Mouse (Mus musculus) heart, embryonic 15.5 days (tissue): ENCODE measurements at regions not wholly inside any gene's neighbourhood (a gene's known extent, or its start where the extent isn't known, plus 50 kb on each side); places are given as distances from the start of the nearest gene placed in this dataset.
"Not testable (repeated sequence)": the region's sequence is repeated elsewhere in the genome, so short reads cannot be mapped to it uniquely, and the experiment has no call there.

Experiments
- ATAC-seq: fragments of 200-750 bp; cut with Nextera tagmentation; replicated peaks from 2 replicates; pipeline ENCODE4 v1.8.0; 2017; ENCODE audit warnings: low read depth, moderate TSS enrichment; ENCODE audit not compliant: insufficient number of reproducible peaks, insufficient read depth, low FRiP score
- H3K27ac ChIP-seq: fragments of 300-500 bp; sonication (generic); 2 replicates; pipeline ENCODE4 v1.5.1; 2015; ENCODE audit warnings: mild to moderate bottlenecking, inconsistent platforms
- H3K27me3 ChIP-seq: fragments of 300-500 bp; sonication (generic); 2 replicates; pipeline ENCODE4 v1.6.1; 2015; ENCODE audit warnings: inconsistent platforms
- H3K36me3 ChIP-seq: fragments of 300-500 bp; sonication (generic); 2 replicates; pipeline ENCODE4 v1.6.1; 2015; ENCODE audit warnings: mild to moderate bottlenecking, inconsistent platforms
- H3K4me1 ChIP-seq: fragments of 300-500 bp; sonication (generic); replicated peaks from 2 replicates; pipeline ENCODE4 v1.6.1; 2015; ENCODE audit warnings: inconsistent platforms
- H3K4me2 ChIP-seq: fragments of 300-500 bp; sonication (generic); 2 replicates; pipeline ENCODE4 v1.6.1; 2015; ENCODE audit warnings: inconsistent platforms, mild to moderate bottlenecking, moderate library complexity
- H3K4me3 ChIP-seq: fragments of 300-500 bp; sonication (generic); 2 replicates; pipeline ENCODE4 v1.5.1; 2015; ENCODE audit warnings: mild to moderate bottlenecking, inconsistent platforms
- H3K9ac ChIP-seq: fragments of 300-500 bp; sonication (generic); 2 replicates; pipeline ENCODE4 v1.6.1; 2015; ENCODE audit warnings: mild to moderate bottlenecking, inconsistent platforms
- H3K9me3 ChIP-seq: fragments of 300-500 bp; sonication (generic); replicated peaks from 2 replicates; pipeline ENCODE4 v1.6.1; 2016; ENCODE audit warnings: inconsistent platforms
- WGBS: fragments of 180-500 bp; shearing (Covaris S2); methylation state at CpG from one replicate; pipeline ENCODE4 v1.1.7; 2015; ENCODE audit warnings: mixed read lengths; 5-methylcytosine and 5-hydroxymethylcytosine counted together

DNA sequence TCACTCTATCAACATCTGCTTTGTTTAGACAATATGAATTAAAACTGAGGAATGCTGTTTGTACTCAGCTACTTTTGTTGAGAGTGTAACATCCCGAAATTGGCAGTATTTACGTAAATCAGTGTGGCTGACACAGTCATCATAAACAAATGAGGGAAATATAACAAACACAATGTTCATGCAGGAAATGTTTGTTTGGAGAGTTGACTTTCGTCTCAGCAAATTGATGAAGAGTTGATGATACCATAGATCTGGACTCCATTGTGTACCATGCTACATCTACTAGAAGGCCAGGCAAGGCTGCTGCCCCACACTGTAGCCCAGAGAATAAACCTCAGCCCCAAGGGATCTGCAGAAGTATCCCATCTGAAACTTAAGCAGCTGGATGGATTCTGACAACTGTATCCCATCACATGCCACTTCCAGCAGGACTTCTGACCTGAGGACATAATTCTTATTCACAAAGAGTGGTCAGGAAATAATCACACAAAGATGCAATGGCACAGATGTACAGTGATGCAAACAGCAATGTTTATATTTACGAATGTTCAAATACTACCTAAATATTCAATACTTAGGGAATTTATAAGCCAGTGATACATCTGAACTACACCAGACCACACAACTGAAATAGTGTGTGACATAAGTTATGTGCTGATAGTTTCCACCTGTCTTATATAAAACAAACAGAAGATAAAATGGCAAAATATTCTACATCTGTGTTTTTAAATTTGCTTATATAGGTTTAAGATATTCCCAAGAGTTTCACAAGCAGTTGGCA lies 51.3 kb downstream of the Gm21897 start:
- H3K27ac ChIP-seq = no peak overlapping the region
- no peak for ATAC-seq
- H3K4me2 ChIP-seq = no peak overlapping the region
- H3K9me3 ChIP-seq = no peaks in the 10 kb centered on the region
- no peaks in the 10 kb centered on the region for H3K27me3 ChIP-seq
- WGBS = 70% methylated on average over 4 of the region's 4 CpGs
- no peak overlapping the region for H3K4me3 ChIP-seq
- no peaks in the 10 kb centered on the region for H3K36me3 ChIP-seq
- no peaks in the 10 kb centered on the region for H3K4me1 ChIP-seq
- H3K9ac ChIP-seq = no peak overlapping the region

DNA sequence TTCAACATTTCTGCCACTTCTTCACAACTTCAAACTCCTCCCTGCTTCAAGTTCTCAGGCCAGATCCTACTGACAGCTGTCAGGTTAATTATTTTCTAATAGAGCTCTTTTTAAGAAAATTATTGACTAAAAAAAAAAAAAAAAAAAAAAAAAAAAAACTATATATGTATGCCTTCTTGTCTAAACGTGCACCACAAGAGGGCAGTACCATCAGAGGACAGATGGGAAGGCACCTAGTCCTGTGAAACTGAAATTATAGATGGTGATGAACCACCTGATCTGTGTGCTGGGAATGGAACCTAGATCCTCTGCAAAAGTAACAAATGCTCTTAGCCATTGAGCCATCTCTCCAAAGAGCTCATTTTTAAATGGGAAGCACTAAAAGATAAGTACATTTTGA lies 55.6 kb downstream of the Gm21897 start:
- H3K9me3 ChIP-seq = no peaks in the 10 kb centered on the region
- H3K9ac ChIP-seq = no peak overlapping the region
- H3K4me1 ChIP-seq = no peaks in the 10 kb centered on the region
- H3K4me3 ChIP-seq = no peak overlapping the region
- 11% methylated on average over 1 of the region's 1 CpGs for WGBS
- no peak overlapping the region for H3K4me2 ChIP-seq
- no peak for ATAC-seq
- no peaks in the 10 kb centered on the region for H3K36me3 ChIP-seq
- H3K27me3 ChIP-seq = no peaks in the 10 kb centered on the region
- no peak overlapping the region for H3K27ac ChIP-seq

DNA sequence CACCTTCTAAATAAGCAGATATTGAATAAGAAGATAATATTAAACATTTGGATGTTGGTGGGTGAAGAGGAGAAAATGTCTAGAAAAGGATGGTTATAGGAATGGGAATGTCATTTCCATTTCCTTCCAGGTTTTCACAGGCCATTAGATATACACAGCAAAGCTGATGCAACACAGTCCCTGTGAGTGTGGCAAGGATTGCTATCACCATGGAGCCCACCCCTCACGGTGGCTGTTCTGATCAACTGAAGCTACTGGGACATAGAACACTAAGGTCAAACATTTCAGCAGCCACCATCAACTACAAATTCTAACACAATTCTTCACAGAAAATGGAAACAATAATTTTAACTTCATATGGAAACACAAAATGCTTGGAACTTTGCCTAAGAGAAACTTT lies 56.7 kb downstream of the Gm21897 start:
- WGBS = 47% methylated on average over 1 of the region's 1 CpGs
- ATAC-seq = no peak
- H3K4me3 ChIP-seq = no peak overlapping the region
- no peaks in the 10 kb centered on the region for H3K9me3 ChIP-seq
- no peaks in the 10 kb centered on the region for H3K27me3 ChIP-seq
- H3K9ac ChIP-seq = no peak overlapping the region
- no peak overlapping the region for H3K4me2 ChIP-seq
- H3K36me3 ChIP-seq = no peaks in the 10 kb centered on the region
- no peak overlapping the region for H3K27ac ChIP-seq
- H3K4me1 ChIP-seq = no peaks in the 10 kb centered on the region

DNA sequence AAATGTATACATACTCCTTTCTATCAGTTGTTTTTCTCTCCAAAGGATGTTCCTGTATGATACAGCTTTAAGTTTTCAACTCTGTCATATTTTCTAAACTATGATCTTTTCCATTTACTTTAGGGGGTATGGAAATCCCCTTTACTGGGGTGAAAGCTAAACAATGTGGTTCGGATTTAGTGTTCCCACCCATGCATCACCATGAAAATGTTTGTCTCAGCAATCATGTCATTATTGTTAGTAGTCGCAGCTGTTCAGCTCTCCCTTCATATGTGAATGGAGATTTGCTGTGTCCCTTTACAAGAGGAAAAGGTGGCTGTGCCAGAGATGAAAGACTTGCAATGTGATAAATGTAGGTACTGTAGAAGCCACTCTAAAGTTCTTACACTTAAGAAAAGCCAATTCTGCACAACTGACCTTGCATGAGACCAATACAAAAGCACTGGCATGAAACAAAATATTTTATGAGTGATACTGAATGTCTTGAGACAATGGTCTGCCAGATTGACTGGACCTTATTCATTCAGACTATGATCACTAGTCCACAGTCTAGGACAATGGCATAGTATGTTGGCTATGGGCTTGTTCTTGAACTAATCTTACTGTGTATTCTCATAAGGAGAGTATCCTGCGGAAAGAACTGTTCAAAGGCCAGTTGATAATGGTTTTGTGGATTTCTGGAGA lies 68.4 kb downstream of the Gm21897 start:
- Histone ChIP-seq H3K9ac (no peak overlapping the region), H3K4me2 (no peak overlapping the region), H3K4me1 (peaks cover 17% of the 10 kb centered on the region), H3K27me3 (no peaks in the 10 kb centered on the region), H3K36me3 (no peaks in the 10 kb centered on the region), H3K27ac (peak overlapping the region; percentile 56), H3K4me3 (no peak overlapping the region), H3K9me3 (no peaks in the 10 kb centered on the region)
- 37% methylated on average over 3 of the region's 3 CpGs for WGBS
- ATAC-seq = no peak

DNA sequence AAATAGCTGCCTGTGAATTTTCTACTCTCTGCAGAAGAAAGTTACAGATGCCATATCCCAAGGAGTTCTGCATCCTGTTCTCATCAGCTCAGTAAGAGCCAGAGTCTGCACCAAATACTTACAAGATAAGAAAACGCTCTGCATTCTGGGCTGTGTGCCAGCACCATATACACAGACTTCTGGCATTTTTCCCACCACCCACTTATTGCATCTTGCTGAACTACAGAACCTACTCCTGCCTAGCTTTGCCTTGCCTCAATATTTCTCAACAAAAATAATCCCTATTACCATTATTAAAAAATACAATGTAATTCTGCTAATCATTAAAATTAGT lies 69.0 kb downstream of the Gm21897 start:
- no peak overlapping the region for H3K9ac ChIP-seq
- no peaks in the 10 kb centered on the region for H3K36me3 ChIP-seq
- H3K27me3 ChIP-seq = no peaks in the 10 kb centered on the region
- 6% methylated on average over 1 of the region's 1 CpGs for WGBS
- H3K4me1 ChIP-seq = peaks cover 17% of the 10 kb centered on the region
- no peak overlapping the region for H3K4me3 ChIP-seq
- no peak overlapping the region for H3K4me2 ChIP-seq
- peak overlapping the region; percentile 56 for H3K27ac ChIP-seq
- peak; percentile 72 for ATAC-seq
- no peaks in the 10 kb centered on the region for H3K9me3 ChIP-seq

DNA sequence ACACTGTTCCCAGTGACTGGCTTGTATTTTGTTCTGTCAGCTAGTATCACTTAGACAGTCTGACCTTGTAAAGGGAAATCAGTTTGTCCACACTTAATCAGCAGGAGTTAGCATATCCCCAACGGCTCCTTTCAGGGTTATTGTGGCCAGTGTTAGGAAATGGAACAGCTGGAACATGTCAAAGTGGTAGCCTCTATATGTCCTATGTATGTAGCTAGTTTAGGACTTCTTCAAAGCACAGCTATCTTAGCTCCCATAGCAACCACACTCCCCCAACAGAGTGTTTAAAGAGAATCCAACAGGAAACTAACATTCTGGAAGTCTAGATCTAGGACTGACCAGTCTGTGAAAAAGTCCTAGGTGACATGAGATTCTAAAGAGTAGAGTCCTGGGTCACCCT lies 72.6 kb downstream of the Gm21897 start:
- peak; percentile 60; the same call in 1 of the 2 replicates for ATAC-seq
- WGBS = 20% methylated on average over 1 of the region's 1 CpGs
- peaks cover 17% of the 10 kb centered on the region for H3K4me1 ChIP-seq

DNA sequence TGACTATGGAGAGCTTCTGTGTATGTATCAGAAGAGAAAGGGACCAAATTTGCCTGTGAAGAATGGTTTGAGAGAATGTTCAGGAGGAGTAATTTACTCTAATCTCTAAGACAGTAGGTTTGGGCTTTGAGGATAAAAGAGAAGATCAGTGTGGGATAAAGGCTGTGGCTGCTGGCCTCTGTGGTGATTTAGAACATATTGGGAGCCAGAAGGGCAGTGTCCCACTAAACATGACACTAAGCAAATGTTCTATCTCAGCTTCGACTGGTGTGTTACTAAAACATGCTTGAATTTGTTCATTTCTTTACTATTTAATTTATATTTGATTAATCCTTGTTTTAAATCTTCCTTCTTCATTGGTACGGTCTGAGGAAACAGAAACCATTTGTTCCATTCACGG lies 113.1 kb downstream of the Gm21897 start:
- H3K9me3 ChIP-seq = no peaks in the 10 kb centered on the region; the same call in 1 of the 2 replicates
- no peaks in the 10 kb centered on the region for H3K27me3 ChIP-seq
- no peak overlapping the region for H3K4me2 ChIP-seq
- WGBS = 67% methylated on average over 3 of the region's 3 CpGs
- no peaks in the 10 kb centered on the region for H3K4me1 ChIP-seq
- no peak overlapping the region for H3K27ac ChIP-seq
- no peaks in the 10 kb centered on the region for H3K36me3 ChIP-seq
- no peak overlapping the region for H3K4me3 ChIP-seq
- ATAC-seq = no peak
- H3K9ac ChIP-seq = no peak overlapping the region

More for the DNA sequence above, 72.6 kb downstream of the Gm21897 start:
- no peak overlapping the region for H3K9ac ChIP-seq
- no peaks in the 10 kb centered on the region for H3K36me3 ChIP-seq
- H3K9me3 ChIP-seq = no peaks in the 10 kb centered on the region
- no peaks in the 10 kb centered on the region for H3K27me3 ChIP-seq
- H3K4me2 ChIP-seq = no peak overlapping the region
- no peak overlapping the region for H3K27ac ChIP-seq
- H3K4me3 ChIP-seq = no peak overlapping the region

DNA sequence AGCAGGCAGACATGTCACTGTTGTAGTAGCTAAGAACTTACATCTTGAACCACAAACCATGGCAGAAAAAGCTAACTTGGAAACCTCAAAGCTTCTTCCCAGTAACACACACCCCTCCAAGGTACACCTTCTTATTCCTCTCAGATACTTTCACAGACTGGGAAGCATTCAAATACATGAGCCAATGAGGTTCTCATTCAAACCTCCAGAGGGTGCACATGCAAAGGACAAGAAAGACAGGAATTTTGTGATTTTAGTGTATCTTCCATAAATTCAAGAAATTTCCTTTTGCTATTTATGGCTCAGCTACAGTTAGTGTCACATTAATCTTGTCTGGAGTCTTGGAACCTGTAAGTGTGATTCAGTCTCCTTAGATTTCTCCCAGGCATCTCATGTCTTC lies 115.4 kb downstream of the Gm21897 start:
- Histone ChIP-seq H3K9ac (no peak overlapping the region), H3K36me3 (no peaks in the 10 kb centered on the region), H3K27me3 (no peaks in the 10 kb centered on the region), H3K9me3 (no peaks in the 10 kb centered on the region; the same call in 1 of the 2 replicates), H3K4me1 (no peaks in the 10 kb centered on the region), H3K4me3 (no peak overlapping the region), H3K4me2 (no peak overlapping the region), H3K27ac (no peak overlapping the region)
- no peak for ATAC-seq

DNA sequence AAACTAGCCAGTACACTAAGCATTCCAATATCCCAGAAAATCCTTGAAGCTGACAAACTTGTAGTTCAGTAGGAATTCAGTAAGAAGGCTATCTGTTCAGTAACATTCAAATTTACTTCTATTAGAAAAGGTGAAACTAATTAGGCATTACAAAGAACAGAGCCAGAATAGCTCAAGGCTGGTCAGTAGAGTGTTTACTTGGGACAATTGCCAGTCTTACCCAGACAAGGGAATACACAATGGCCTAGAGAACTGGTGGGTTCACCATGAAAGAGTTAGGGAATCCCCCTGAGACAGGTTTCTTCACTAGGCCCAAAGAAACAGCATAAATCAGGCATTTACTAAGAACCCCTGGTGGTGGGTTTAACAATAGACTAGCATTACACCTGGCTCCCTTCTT lies 145.6 kb downstream of the Gm21897 start:
- not testable (repeated sequence) for H3K9ac ChIP-seq, ATAC-seq, H3K27me3 ChIP-seq, H3K4me1 ChIP-seq, H3K27ac ChIP-seq, H3K9me3 ChIP-seq, H3K4me3 ChIP-seq, H3K4me2 ChIP-seq, H3K36me3 ChIP-seq

DNA sequence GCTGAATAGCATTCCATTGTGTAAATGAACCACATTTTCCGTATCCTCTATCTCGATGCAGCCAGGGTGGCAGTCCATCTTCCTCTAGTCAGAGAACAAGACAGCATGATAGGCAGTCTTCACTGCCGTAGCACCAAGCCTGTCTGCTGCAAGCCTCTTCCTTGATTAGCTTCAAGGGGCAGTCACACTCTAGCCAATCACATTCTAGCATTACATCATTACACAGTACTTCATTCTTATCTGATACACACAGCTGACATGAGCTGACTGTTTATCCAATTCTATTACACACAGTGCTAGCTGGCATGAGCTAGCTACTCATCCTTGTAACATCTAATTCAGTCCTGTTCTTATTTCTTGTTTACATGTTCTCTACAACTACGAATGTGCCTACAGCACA lies 156.6 kb downstream of the Gm21897 start:
- Histone ChIP-seq H3K4me2 (no peak overlapping the region), H3K9ac (no peak overlapping the region), H3K27ac (no peak overlapping the region), H3K9me3 (no peaks in the 10 kb centered on the region), H3K4me3 (no peak overlapping the region), H3K27me3 (no peaks in the 10 kb centered on the region), H3K36me3 (no peaks in the 10 kb centered on the region), H3K4me1 (no peaks in the 10 kb centered on the region)
- 59% methylated on average over 4 of the region's 4 CpGs for WGBS
- no peak for ATAC-seq

DNA sequence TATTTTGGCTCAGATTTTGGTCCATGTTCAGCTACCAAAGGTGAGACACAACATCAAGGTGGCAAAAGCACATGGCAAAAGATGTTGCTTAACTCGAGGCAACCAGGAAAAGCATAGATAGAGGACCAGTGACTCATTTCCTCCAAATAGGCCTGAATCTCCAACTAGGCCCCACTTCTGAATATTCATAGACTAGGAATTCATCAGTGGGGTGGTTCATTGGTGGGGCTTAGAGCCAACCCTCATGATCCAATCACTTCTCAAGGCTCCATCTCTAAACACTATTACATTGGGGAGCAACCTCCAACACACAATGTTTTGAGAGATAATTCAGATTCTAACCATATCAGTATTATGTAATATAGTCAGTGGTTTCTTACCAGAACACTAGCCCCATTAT lies 161.6 kb downstream of the Gm21897 start:
- 54% methylated on average over 1 of the region's 1 CpGs for WGBS
- no peak overlapping the region for H3K27ac ChIP-seq
- no peaks in the 10 kb centered on the region for H3K27me3 ChIP-seq
- no peak for ATAC-seq
- no peak overlapping the region for H3K9ac ChIP-seq
- H3K4me2 ChIP-seq = no peak overlapping the region
- no peaks in the 10 kb centered on the region for H3K4me1 ChIP-seq
- H3K4me3 ChIP-seq = no peak overlapping the region
- H3K36me3 ChIP-seq = no peaks in the 10 kb centered on the region
- no peaks in the 10 kb centered on the region for H3K9me3 ChIP-seq
